Mouse (Mus musculus): ENCODE measurements around the gene Oas1d.
"Not testable (repeated sequence)": the region's sequence is repeated elsewhere in the genome, so short reads cannot be mapped to it uniquely, and the experiment has no call there.

Gene Oas1d

GRCm38 (mm10) chr5:120906791-120907733, 7.3 kb upstream of the Oas1d start, which contains the start of gene Oas1a:
Oas1a (minus strand) TSS chr5:120907521.
- peak; percentile 34 to 51 for DNase-seq

GRCm38 (mm10) chr5:120908196-120908920, 6.0 kb upstream of the Oas1d start:
- no peak for DNase-seq

GRCm38 (mm10) chr5:120919156-120919935, 5.0 kb downstream of the Oas1d start:
- DNase-seq, result not testable (repeated sequence)

- no peak for DNase-seq
Observed at GRCm38 (mm10) chr5:120920296-120920695, 6.0 kb downstream of the Oas1d start.

GRCm38 (mm10) chr5:120923969-120924368, 9.6 kb downstream of the Oas1d start:
- DNase-seq, result no peak

GRCm38 (mm10) chr5:120924520-120924919, 10.2 kb downstream of the Oas1d start:
- DNase-seq, result not testable (repeated sequence)

- DNase-seq, result not testable (repeated sequence)
Observed at GRCm38 (mm10) chr5:120926311-120926710, 12.0 kb downstream of the Oas1d start.

GRCm38 (mm10) chr5:120927036-120927435, 12.7 kb downstream of the Oas1d start:
- DNase-seq, result peak in 1 of 2 experiments; percentile 11

GRCm38 (mm10) chr5:120933966-120934365, 19.6 kb downstream of the Oas1d start:
- no peak for DNase-seq

- peak in 1 of 2 experiments; percentile 3 for DNase-seq
Observed at GRCm38 (mm10) chr5:120937841-120938240, 23.5 kb downstream of the Oas1d start.

- no peak for DNase-seq
Observed at GRCm38 (mm10) chr5:120938586-120938985, 24.2 kb downstream of the Oas1d start.

GRCm38 (mm10) chr5:120942076-120942475, 27.7 kb downstream of the Oas1d start:
- no peak for DNase-seq

GRCm38 (mm10) chr5:120952242-120952770, 38.0 kb downstream of the Oas1d start:
- DNase-seq, result no peak

GRCm38 (mm10) chr5:120953974-120954373, 39.6 kb downstream of the Oas1d start:
- peak; percentile 30 to 39 for DNase-seq

- DNase-seq, result peak; percentile 56 to 62
Observed at GRCm38 (mm10) chr5:120961004-120961403, 46.7 kb downstream of the Oas1d start.

- DNase-seq, result no peak
Observed at GRCm38 (mm10) chr5:120966156-120966555, 51.8 kb downstream of the Oas1d start.

- DNase-seq, result no peak
Observed at GRCm38 (mm10) chr5:120966894-120967293, 52.6 kb downstream of the Oas1d start.

- DNase-seq, result no peak
Observed at GRCm38 (mm10) chr5:120967355-120968133, 53.2 kb downstream of the Oas1d start.

- no peak for DNase-seq
Observed at GRCm38 (mm10) chr5:120968134-120968532, 53.8 kb downstream of the Oas1d start.

GRCm38 (mm10) chr5:120968799-120969198, 54.5 kb downstream of the Oas1d start:
- no peak for DNase-seq

GRCm38 (mm10) chr5:120969703-120970102, 55.4 kb downstream of the Oas1d start:
- peak; percentile 16 to 17 for DNase-seq
